Mouse (Mus musculus) CH12.LX (cell line): ENCODE results near the gene Zfp72. TPM values are rescaled to one million over a fixed set of nuclear protein-coding genes. Genes with fewer than 3 reads are reported as not detected.
A peak's percentile ranks its signal among the peaks of the same experiment; 100 is the strongest.

ENCODE experiments used
- DNase-seq: peaks from one replicate; pipeline ENCODE4 v3.0.0-alpha.2; 2013; ENCODE audit errors: extremely low read depth
- H3K27ac ChIP-seq: 2 replicates; pipeline ENCODE4 v1.5.1; 2012; ENCODE audit warnings: low read depth, mild to moderate bottlenecking, control low read depth, moderate library complexity; ENCODE audit not compliant: insufficient read depth
- H3K27me3 ChIP-seq: replicated peaks from 2 replicates; pipeline ENCODE3; 2012; ENCODE audit warnings: inconsistent platforms
- H3K36me3 ChIP-seq, 2 experiments: replicated peaks in 1 of 2; 2 replicates each; pipeline versions ENCODE3 to v1.6.1; 2012; ENCODE audit warnings: inconsistent platforms in 1 of 2, low read length in 1 of 2, mild to moderate bottlenecking in 1 of 2, mixed read lengths in 1 of 2, moderate library complexity in 1 of 2; ENCODE audit not compliant: control insufficient read depth in 1 of 2, insufficient read depth in 1 of 2
- H3K4me1 ChIP-seq, 2 experiments: 2 replicates each; pipeline ENCODE4 v1.6.1; 2012; ENCODE audit warnings: inconsistent platforms in 1 of 2, moderate library complexity in 1 of 2; ENCODE audit not compliant: insufficient read depth in 2 of 2, control insufficient read depth in 1 of 2
- H3K4me2 ChIP-seq: 2 replicates; pipeline ENCODE4 v1.6.1; 2012; ENCODE audit warnings: low read depth, mild to moderate bottlenecking, control low read depth; ENCODE audit not compliant: poor library complexity, insufficient read depth, severe bottlenecking
- H3K4me3 ChIP-seq, 3 experiments: fragments of 150-350 bp in 1 of 3; sonication (generic) in 1 of 3; replicated peaks in 1 of 3; 2 replicates each; pipeline versions ENCODE3 to v1.5.1; 2011 to 2012; ENCODE audit warnings: low read depth in 2 of 3, low read length in 2 of 3, mild to moderate bottlenecking in 2 of 3, moderate library complexity in 2 of 3, control low read depth in 1 of 3, improper control_type of control experiment in 1 of 3, inconsistent platforms in 1 of 3, mixed read lengths in 1 of 3; ENCODE audit not compliant: poor library complexity in 1 of 3
- H3K79me2 ChIP-seq: replicated peaks from 2 replicates; pipeline ENCODE4 v1.6.1; 2012; ENCODE audit warnings: mild to moderate bottlenecking, moderate library complexity; ENCODE audit not compliant: control insufficient read depth, poor library complexity, insufficient read depth, severe bottlenecking; ENCODE audit errors: extremely low read depth
- H3K9ac ChIP-seq: 2 replicates; pipeline ENCODE4 v1.6.1; 2012; ENCODE audit warnings: low read depth, mild to moderate bottlenecking, control low read depth, moderate library complexity; ENCODE audit not compliant: insufficient read depth
- H3K9me3 ChIP-seq: replicated peaks from 2 replicates; pipeline ENCODE3; 2012; ENCODE audit warnings: low read length, inconsistent platforms, mixed read lengths
- BHLHE40 ChIP-seq: IDR thresholded peaks from 2 replicates; pipeline ENCODE4 v1.6.1; 2011; ENCODE audit warnings: mild to moderate bottlenecking, low read depth, low read length, improper control_type of control experiment
- CTCF ChIP-seq, 2 experiments: IDR thresholded peaks in 1 of 2; conservative IDR thresholded peaks in 1 of 2; 2 replicates each; pipeline ENCODE4 v1.5.1; 2011 to 2012; ENCODE audit warnings: low read depth in 2 of 2, low read length in 2 of 2, improper control_type of control experiment in 1 of 2, inconsistent platforms in 1 of 2, mild to moderate bottlenecking in 1 of 2, moderate library complexity in 1 of 2
- E2F4 ChIP-seq: IDR thresholded peaks from 2 replicates; pipeline ENCODE4 v1.6.1; 2011; ENCODE audit warnings: low read depth, low read length, improper control_type of control experiment; ENCODE audit not compliant: insufficient replicate concordance
- ELF1 ChIP-seq: IDR thresholded peaks from 2 replicates; pipeline ENCODE4 v1.6.1; 2014; ENCODE audit warnings: low read depth, mild to moderate bottlenecking, inconsistent platforms, low read length, improper control_type of control experiment
- EP300 ChIP-seq: IDR thresholded peaks from 2 replicates; pipeline ENCODE4 v1.6.1; 2011; ENCODE audit warnings: low read length, improper control_type of control experiment
- ETS1 ChIP-seq: conservative IDR thresholded peaks from 2 replicates; pipeline ENCODE4 v1.6.1; 2012; ENCODE audit warnings: low read depth, mild to moderate bottlenecking, inconsistent platforms, low read length, improper control_type of control experiment, moderate library complexity
- HCFC1 ChIP-seq: IDR thresholded peaks from 2 replicates; pipeline ENCODE4 v1.6.1; 2012; ENCODE audit warnings: low read depth, mild to moderate bottlenecking, inconsistent platforms, low read length, improper control_type of control experiment
- JUN ChIP-seq: IDR thresholded peaks from 2 replicates; pipeline ENCODE4 v1.6.1; 2011; ENCODE audit warnings: low read depth, mild to moderate bottlenecking, low read length, improper control_type of control experiment, moderate library complexity; ENCODE audit not compliant: insufficient read depth
- JUND ChIP-seq: conservative IDR thresholded peaks from 2 replicates; pipeline ENCODE4 v1.6.1; 2011; ENCODE audit warnings: low read depth, low read length, improper control_type of control experiment
- MAFK ChIP-seq: IDR thresholded peaks from 2 replicates; pipeline ENCODE4 v1.6.1; 2011; ENCODE audit warnings: low read length, improper control_type of control experiment; ENCODE audit not compliant: insufficient replicate concordance
- MAX ChIP-seq: IDR thresholded peaks from 2 replicates; pipeline ENCODE4 v1.6.1; 2011; ENCODE audit warnings: low read length, improper control_type of control experiment
- MXI1 ChIP-seq: IDR thresholded peaks from 2 replicates; pipeline ENCODE4 v1.6.1; 2011; ENCODE audit warnings: mild to moderate bottlenecking, low read depth, low read length, improper control_type of control experiment
- MYC ChIP-seq: IDR thresholded peaks from 2 replicates; pipeline ENCODE4 v1.6.1; 2011; ENCODE audit warnings: low read depth, mild to moderate bottlenecking, improper control_type of control experiment, low read length
- RAD21 ChIP-seq: IDR thresholded peaks from 2 replicates; pipeline ENCODE4 v1.6.1; 2011; ENCODE audit warnings: low read depth, mild to moderate bottlenecking, low read length, improper control_type of control experiment, moderate library complexity
- RCOR1 ChIP-seq: conservative IDR thresholded peaks from 2 replicates; pipeline ENCODE4 v1.6.1; 2012; ENCODE audit warnings: low read depth, mild to moderate bottlenecking, inconsistent platforms, low read length, improper control_type of control experiment
- SMC3 ChIP-seq: IDR thresholded peaks from 2 replicates; pipeline ENCODE4 v1.6.1; 2011; ENCODE audit warnings: low read depth, low read length, improper control_type of control experiment
- USF2 ChIP-seq: conservative IDR thresholded peaks from 2 replicates; pipeline ENCODE4 v1.6.1; 2011; ENCODE audit warnings: low read depth, low read length, improper control_type of control experiment
- ZKSCAN1 ChIP-seq: IDR thresholded peaks from 2 replicates; pipeline ENCODE4 v1.6.1; 2012; ENCODE audit warnings: low read depth, inconsistent platforms, low read length, improper control_type of control experiment, borderline replicate concordance
- ZMIZ1 ChIP-seq: IDR thresholded peaks from 2 replicates; pipeline ENCODE4 v1.6.1; 2012; ENCODE audit warnings: low read depth, mild to moderate bottlenecking, inconsistent platforms, low read length, improper control_type of control experiment
- dilution Hi-C: fragments of 300-500 bp; cut with MboI; formaldehyde crosslinking; loops from 2 replicates; pipeline ENCODE4 v1.14.3; 2020; ENCODE audit warnings: low sequenced_read_pairs; ENCODE audit not compliant: extremely low pct_unique_long_range_greater_than_20kb, extremely low pct_ligation_motif_present
- in situ Hi-C: fragments of 300-500 bp; cut with MboI; formaldehyde crosslinking; loops from 3 replicates; pipeline ENCODE4 v1.14.3; 2019; ENCODE audit warnings: low sequenced_read_pairs, low pct_ligation_motif_present, low pct_unique_long_range_greater_than_20kb, mixed read lengths
- polyA plus RNA-seq: library from polyadenylated mRNA; unstranded; fragments of >175 nt; gene quantifications from 2 replicates; pipeline ENCODE4 v1.2.1, GENCODE M21; 2012; ENCODE audit warnings: low read depth; ENCODE audit not compliant: insufficient read length
- total RNA-seq, 2 experiments: library from RNA; depleted of rRNA; stranded (reverse); fragments of 300-350 nt in 1 of 2; fragments of >200 nt in 1 of 2; gene quantifications; 2 replicates each; pipeline ENCODE4 v1.2.3; 2012 to 2014

Zfp72 gene
- total and polyA plus RNA-seq, 3 experiments = 0.85 to 8.5 (median 3.0) TPM

DNA sequence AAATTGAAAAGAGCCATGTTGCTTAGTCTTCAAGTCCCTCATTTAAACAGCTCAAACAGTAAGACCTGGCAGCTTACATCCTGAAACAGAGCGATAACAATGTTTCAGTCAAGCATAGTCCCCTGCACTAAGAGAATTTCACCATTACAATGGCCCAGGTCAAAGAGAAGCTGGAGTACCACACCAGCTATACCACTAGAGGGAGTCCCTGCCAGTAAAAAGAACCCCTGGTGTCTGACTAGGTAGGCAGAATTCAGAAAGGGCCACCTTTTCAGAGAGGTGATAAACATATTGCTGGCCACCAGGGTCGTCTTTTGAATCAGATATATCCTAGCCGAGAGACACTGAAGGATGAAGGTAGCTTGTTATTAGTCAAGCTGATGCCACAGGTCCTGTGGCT, 49.6 kb downstream of the Zfp72 start:
- no peaks in the 10 kb centered on the region for H3K9me3 ChIP-seq
- H3K4me2 ChIP-seq = no peak overlapping the region
- H3K79me2 ChIP-seq = peaks cover 6% of the 10 kb centered on the region; the same call in 1 of the 2 replicates
- peaks cover 2 to 13% of the 10 kb centered on the region in 2 experiments; a peak in 3 of 4 replicates for H3K4me1 ChIP-seq
- in situ Hi-C loops (loop anchor here (25.0 kb wide), 1 partner anchor 171 kb away; no protein-coding TSS in a partner anchor), dilution Hi-C loops (no loop called here)
- DNase-seq = peak; percentile 67
- H3K27me3 ChIP-seq = no peaks in the 10 kb centered on the region
- peak; percentile 59 for TF ChIP-seq SMC3
- TF ChIP-seq JUN = no peak
- no peak for TF ChIP-seq HCFC1
- TF ChIP-seq CTCF (conservative IDR thresholded peaks at IDR 0.05 in 1 of 2, IDR thresholded peaks at IDR 0.05 in 1 of 2; ENCODE audit: low read depth in 2 of 2, low read length in 2 of 2) = peak; percentile 65 to 90
- peak; percentile 76 for TF ChIP-seq RAD21
- TF ChIP-seq MXI1 = no peak
- no peak for TF ChIP-seq ETS1
- no peak for TF ChIP-seq ZKSCAN1
- TF ChIP-seq MAFK = no peak
- no peak overlapping the region for H3K27ac ChIP-seq
- no peak overlapping the region for H3K9ac ChIP-seq
- no peak overlapping the region for H3K4me3 ChIP-seq
- H3K36me3 ChIP-seq = peaks cover 48 to 87% of the 10 kb centered on the region in 2 experiments

DNA sequence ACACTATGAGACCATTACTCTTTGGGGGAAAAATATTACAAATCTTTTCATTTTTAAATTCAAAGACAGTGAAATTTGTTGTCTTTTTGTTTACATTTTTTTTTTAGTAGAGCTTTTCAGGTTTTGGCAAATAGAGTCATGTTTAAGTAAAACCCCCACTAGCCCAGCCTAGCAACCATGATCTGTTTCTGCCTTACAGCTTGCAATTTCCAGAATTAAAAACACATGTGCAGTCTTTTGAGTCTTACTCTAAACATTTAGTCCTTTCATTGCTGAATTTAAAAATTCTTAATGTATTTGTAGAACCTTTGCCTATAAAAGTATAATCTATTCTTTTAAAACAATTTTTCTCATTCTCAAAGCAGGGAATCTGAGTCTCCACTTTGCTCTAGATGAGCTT, 61.3 kb downstream of the Zfp72 start:
- Histone ChIP-seq H3K4me2 (no peak overlapping the region), H3K27ac (no peak overlapping the region), H3K9ac (no peak overlapping the region), H3K27me3 (no peaks in the 10 kb centered on the region), H3K9me3 (no peaks in the 10 kb centered on the region), H3K4me3 (no peak overlapping the region), H3K79me2 (no peaks in the 10 kb centered on the region), H3K36me3 (peaks cover 58 to 75% of the 10 kb centered on the region in 2 experiments), H3K4me1 (no peaks in the 10 kb centered on the region)
- dilution Hi-C loops (no loop called here), in situ Hi-C loops (loop anchor here (25.0 kb wide), 1 partner anchor 183 kb away; no protein-coding TSS in a partner anchor)
- DNase-seq = no peak
- no peak for TF ChIP-seq MXI1
- no peak for TF ChIP-seq RCOR1
- TF ChIP-seq JUN = no peak
- no peak for TF ChIP-seq ELF1
- no peak for TF ChIP-seq MAX
- no peak for TF ChIP-seq MYC
- TF ChIP-seq EP300 = no peak
- TF ChIP-seq E2F4 = no peak
- no peak for TF ChIP-seq BHLHE40
- no peak for TF ChIP-seq ZMIZ1
- TF ChIP-seq USF2 = no peak
- no peak for TF ChIP-seq JUND
- TF ChIP-seq HCFC1 = no peak

Other genes starting within 250 kb of the Zfp72 start
- gene Exoc3, start 182.1 kb downstream of the Zfp72 start, total RNA-seq (2012; rRNA removed) = 23.3 and 27.7 TPM in 2 replicates
- 26.5 and 27.3 TPM in 2 replicates for gene Exoc3, start 182.1 kb downstream of the Zfp72 start, total RNA-seq (2014; rRNA removed)
- 28.9 and 40.1 TPM in 2 replicates for gene Exoc3, start 182.1 kb downstream of the Zfp72 start, polyA plus RNA-seq
- 0.84 and 1.0 TPM in 2 replicates for gene Ahrr, start 98.5 kb downstream of the Zfp72 start, total RNA-seq (2012; rRNA removed)
- 1.0 and 1.2 TPM in 2 replicates for gene Ahrr, start 98.5 kb downstream of the Zfp72 start, total RNA-seq (2014; rRNA removed)
- 0.90 and 1.0 TPM in 2 replicates for gene Ahrr, start 98.5 kb downstream of the Zfp72 start, polyA plus RNA-seq
- gene Pdcd6, start 73.3 kb downstream of the Zfp72 start, total RNA-seq (2012; rRNA removed) = 124 and 134 TPM in 2 replicates
- 213 and 246 TPM in 2 replicates for gene Pdcd6, start 73.3 kb downstream of the Zfp72 start, total RNA-seq (2014; rRNA removed)
- gene Pdcd6, start 73.3 kb downstream of the Zfp72 start, polyA plus RNA-seq = 136 and 139 TPM in 2 replicates
- gene Sdha, start 40.6 kb downstream of the Zfp72 start, total RNA-seq (2012; rRNA removed) = 161 and 165 TPM in 2 replicates
- gene Sdha, start 40.6 kb downstream of the Zfp72 start, total RNA-seq (2014; rRNA removed) = 107 and 120 TPM in 2 replicates
- gene Sdha, start 40.6 kb downstream of the Zfp72 start, polyA plus RNA-seq = 249 and 255 TPM in 2 replicates
- gene Ccdc127, start 40.5 kb downstream of the Zfp72 start, total RNA-seq (2012; rRNA removed) = 40.8 and 53.8 TPM in 2 replicates
- gene Ccdc127, start 40.5 kb downstream of the Zfp72 start, total RNA-seq (2014; rRNA removed) = 45.3 and 51.8 TPM in 2 replicates
- gene Ccdc127, start 40.5 kb downstream of the Zfp72 start, polyA plus RNA-seq = 57.4 and 57.5 TPM in 2 replicates
- 0.17 TPM in 2 replicates for gene Lrrc14b, start 26.8 kb downstream of the Zfp72 start, total RNA-seq (2012; rRNA removed)
- gene Lrrc14b, start 26.8 kb downstream of the Zfp72 start, total RNA-seq (2014; rRNA removed) = not detected in 2 replicates
- gene Lrrc14b, start 26.8 kb downstream of the Zfp72 start, polyA plus RNA-seq = not detected in 2 replicates
- 947 and 1,147 TPM in 2 replicates for gene Ftl1-ps1, start 8.9 kb upstream of the Zfp72 start, total RNA-seq (2012; rRNA removed)
- 1,091 and 1,319 TPM in 2 replicates for gene Ftl1-ps1, start 8.9 kb upstream of the Zfp72 start, total RNA-seq (2014; rRNA removed)
- gene Ftl1-ps1, start 8.9 kb upstream of the Zfp72 start, polyA plus RNA-seq = 2,498 and 2,868 TPM in 2 replicates
- gene Zfp825, start 103.2 kb upstream of the Zfp72 start, total RNA-seq (2012; rRNA removed) = 7.4 and 9.0 TPM in 2 replicates
- 22.5 and 30.6 TPM in 2 replicates for gene Zfp825, start 103.2 kb upstream of the Zfp72 start, total RNA-seq (2014; rRNA removed)
- 10.3 and 10.9 TPM in 2 replicates for gene Zfp825, start 103.2 kb upstream of the Zfp72 start, polyA plus RNA-seq
- gene Erap1, start 248.7 kb upstream of the Zfp72 start, total RNA-seq (2012; rRNA removed) = 62.3 and 65.9 TPM in 2 replicates
- 75.2 and 82.5 TPM in 2 replicates for gene Erap1, start 248.7 kb upstream of the Zfp72 start, total RNA-seq (2014; rRNA removed)
- gene Erap1, start 248.7 kb upstream of the Zfp72 start, polyA plus RNA-seq = 114 and 122 TPM in 2 replicates